Mouse (Mus musculus) embryonic facial prominence, embryonic 14.5 days (tissue): ENCODE measurements around the gene Cadm4. TPM values are rescaled to one million over a fixed set of nuclear protein-coding genes. Genes with fewer than 3 reads are reported as not detected.

Experiments used
- ATAC-seq: fragments of 200-750 bp; cut with Nextera tagmentation; 2 replicates; pipeline ENCODE4 v1.8.0; 2017; ENCODE audit warnings: low read depth, moderate number of reproducible peaks, moderate TSS enrichment
- DNase-seq: peaks from one replicate; pipeline ENCODE4 v3.0.0-alpha.2; 2015; ENCODE audit warnings: low spot score
- H3K27ac ChIP-seq: fragments of 300-500 bp; sonication (generic); replicated peaks from 2 replicates; pipeline ENCODE4 v1.5.1; 2014; ENCODE audit warnings: low read depth, mild to moderate bottlenecking, low read length, moderate library complexity
- H3K27me3 ChIP-seq: fragments of 300-500 bp; sonication (generic); replicated peaks from 2 replicates; pipeline ENCODE4 v1.6.1; 2014; ENCODE audit warnings: low read length; ENCODE audit not compliant: control insufficient read depth, insufficient read depth
- H3K36me3 ChIP-seq: fragments of 300-500 bp; sonication (generic); 2 replicates; pipeline ENCODE4 v1.6.1; 2014; ENCODE audit warnings: low read length, mixed read lengths; ENCODE audit not compliant: control insufficient read depth, insufficient read depth
- H3K4me1 ChIP-seq: fragments of 300-500 bp; sonication (generic); 2 replicates; pipeline ENCODE4 v1.6.1; 2014; ENCODE audit warnings: antibody characterized with exemption, low read length; ENCODE audit not compliant: control insufficient read depth, insufficient read depth
- H3K4me2 ChIP-seq: fragments of 300-500 bp; sonication (generic); 2 replicates; pipeline ENCODE4 v1.6.1; 2014; ENCODE audit warnings: low read depth, mild to moderate bottlenecking, low read length, moderate library complexity, mixed read lengths
- H3K4me3 ChIP-seq: fragments of 300-500 bp; sonication (generic); 2 replicates; pipeline ENCODE4 v1.5.1; 2014; ENCODE audit warnings: low read depth, mild to moderate bottlenecking, low read length
- H3K9ac ChIP-seq: fragments of 300-500 bp; sonication (generic); 2 replicates; pipeline ENCODE4 v1.6.1; 2014; ENCODE audit warnings: low read depth, mild to moderate bottlenecking, low read length, moderate library complexity, mixed read lengths
- H3K9me3 ChIP-seq: fragments of 300-500 bp; sonication (generic); 2 replicates; pipeline ENCODE4 v1.6.1; 2016; ENCODE audit warnings: low read length; ENCODE audit not compliant: control insufficient read depth
- WGBS: fragments of 180-500 bp; shearing (Covaris S2); extraction: QIAGEN DNeasy Blood & Tissue Kit; methylation state at CpG from one replicate; pipeline ENCODE4 v1.1.7; 2014; 5-methylcytosine and 5-hydroxymethylcytosine counted together
- polyA plus RNA-seq: library from polyadenylated mRNA; unstranded; fragments of >200 nt; fragmentation: Nextera tagmentation; extraction: Ambion mirVana; gene quantifications from 2 replicates; pipeline ENCODE4 v1.2.1, GENCODE M21; 2014

Cadm4 gene
- polyA plus RNA-seq, 1 experiment from 2014 or later, result 2.8 TPM

- Histone ChIP-seq H3K36me3 (peaks cover 36% of the 10 kb centered on the region), H3K9me3 (no peaks in the 10 kb centered on the region), H3K4me1 (peaks cover 14% of the 10 kb centered on the region), H3K9ac (peak overlapping the region; percentile 19; the same call in 1 of the 2 replicates), H3K4me3 (0 out of 2 replicates have a peak overlapping the region, but pooled peaks have one; percentile 3), H3K27ac (no peak overlapping the region), H3K27me3 (no peaks in the 10 kb centered on the region; the same call in 1 of the 2 replicates), H3K4me2 (no peak overlapping the region)
- WGBS, result 26% methylated on average over 14 of the region's 19 CpGs
- DNase-seq, result no peak
- no peak for ATAC-seq
These were observed 52.5 kb downstream of the Cadm4 start for GRCm38 (mm10) chr7:24534301-24534700.

- H3K27ac ChIP-seq, result no peak overlapping the region
- peaks cover 36% of the 10 kb centered on the region for H3K36me3 ChIP-seq
- WGBS, result 72% methylated on average over 4 of the region's 4 CpGs
- H3K9me3 ChIP-seq, result no peaks in the 10 kb centered on the region
- no peak overlapping the region for H3K9ac ChIP-seq
- DNase-seq (no peak), ATAC-seq (no peak)
- H3K4me1 ChIP-seq, result peaks cover 5% of the 10 kb centered on the region; the same call in 1 of the 2 replicates
- H3K4me2 ChIP-seq, result no peak overlapping the region
- H3K27me3 ChIP-seq, result no peaks in the 10 kb centered on the region; the same call in 1 of the 2 replicates
- H3K4me3 ChIP-seq, result no peak overlapping the region
These were observed 55.3 kb downstream of the Cadm4 start for GRCm38 (mm10) chr7:24537081-24537480.

GRCm38 (mm10) chr7:24537591-24537990, 55.8 kb downstream of the Cadm4 start:
- H3K27me3 ChIP-seq, result no peaks in the 10 kb centered on the region; the same call in 1 of the 2 replicates
- no peak overlapping the region for H3K9ac ChIP-seq
- no peak overlapping the region for H3K27ac ChIP-seq
- ATAC-seq (no peak), DNase-seq (no peak)
- peaks cover 36% of the 10 kb centered on the region for H3K36me3 ChIP-seq
- 74% methylated on average over 5 of the region's 5 CpGs for WGBS
- H3K4me2 ChIP-seq, result no peak overlapping the region
- no peak overlapping the region for H3K4me3 ChIP-seq
- H3K9me3 ChIP-seq, result no peaks in the 10 kb centered on the region
- H3K4me1 ChIP-seq, result 0 out of 2 replicates have a peak, but pooled peaks cover under 1% of the 10 kb centered on the region

- Histone ChIP-seq H3K27ac (no peak overlapping the region), H3K4me3 (no peak overlapping the region), H3K4me2 (no peak overlapping the region), H3K27me3 (no peaks in the 10 kb centered on the region; the same call in 1 of the 2 replicates), H3K9ac (no peak overlapping the region), H3K36me3 (peaks cover 34% of the 10 kb centered on the region), H3K4me1 (no peaks in the 10 kb centered on the region), H3K9me3 (no peaks in the 10 kb centered on the region)
- DNase-seq (no peak), ATAC-seq (no peak)
- 46% methylated on average over 5 of the region's 5 CpGs for WGBS
These were observed 56.3 kb downstream of the Cadm4 start for GRCm38 (mm10) chr7:24538154-24538553.

- Histone ChIP-seq H3K27me3 (no peaks in the 10 kb centered on the region), H3K27ac (no peak overlapping the region), H3K9ac (no peak overlapping the region), H3K4me3 (no peak overlapping the region), H3K4me1 (no peaks in the 10 kb centered on the region), H3K36me3 (peaks cover 28% of the 10 kb centered on the region), H3K4me2 (no peak overlapping the region), H3K9me3 (no peaks in the 10 kb centered on the region)
- 83% methylated on average over 5 of the region's 5 CpGs for WGBS
- ATAC-seq (no peak), DNase-seq (no peak)
These were observed 56.9 kb downstream of the Cadm4 start for GRCm38 (mm10) chr7:24538701-24539100.

- DNase-seq, result no peak
- 91% methylated on average over 4 of the region's 4 CpGs for WGBS
- no peaks in the 10 kb centered on the region for H3K27me3 ChIP-seq
- no peak overlapping the region for H3K4me2 ChIP-seq
- no peak overlapping the region for H3K9ac ChIP-seq
- H3K4me1 ChIP-seq, result no peaks in the 10 kb centered on the region
- ATAC-seq, result no peak
- no peak overlapping the region for H3K27ac ChIP-seq
- no peak overlapping the region for H3K4me3 ChIP-seq
- H3K9me3 ChIP-seq, result no peaks in the 10 kb centered on the region; the same call in 1 of the 2 replicates
- H3K36me3 ChIP-seq, result peaks cover 18% of the 10 kb centered on the region
These were observed 57.9 kb downstream of the Cadm4 start for GRCm38 (mm10) chr7:24539686-24540085.

- Histone ChIP-seq H3K4me1 (peaks cover 8% of the 10 kb centered on the region; the same call in 1 of the 2 replicates), H3K9ac (no peak overlapping the region), H3K36me3 (peaks cover 12% of the 10 kb centered on the region), H3K4me2 (no peak overlapping the region), H3K4me3 (no peak overlapping the region), H3K27me3 (no peaks in the 10 kb centered on the region), H3K9me3 (no peaks in the 10 kb centered on the region; the same call in 1 of the 2 replicates), H3K27ac (no peak overlapping the region)
- ATAC-seq, result no peak
- DNase-seq, result no peak
- 83% methylated on average over 2 of the region's 2 CpGs for whole genome bisulfite sequencing
These were observed 62.7 kb downstream of the Cadm4 start for GRCm38 (mm10) chr7:24544506-24544905.

- no peaks in the 10 kb centered on the region for H3K27me3 ChIP-seq
- H3K4me3 ChIP-seq, result peak within 1 kb of the TSS; percentile 85
- ATAC-seq (no peak), DNase-seq (no peak)
- whole genome bisulfite sequencing, result 40% methylated on average over 13 of the region's 13 CpGs
- no peaks in the 10 kb centered on the region; the same call in 1 of the 2 replicates for H3K9me3 ChIP-seq
- H3K9ac ChIP-seq, result peak within 1 kb of the TSS; percentile 88
- H3K4me2 ChIP-seq, result peak within 1 kb of the TSS; percentile 83
- H3K36me3 ChIP-seq, result peaks cover 23% of the 10 kb centered on the region
- H3K4me1 ChIP-seq, result peaks cover 8% of the 10 kb centered on the region; the same call in 1 of the 2 replicates
- peak within 1 kb of the TSS; percentile 64 for H3K27ac ChIP-seq
These were observed 64.3 kb downstream of the Cadm4 start, which contains the start of the genes Pinlyp and Xrcc1 for GRCm38 (mm10) chr7:24546068-24546614. Gene Pinlyp, minus strand, starts transcription at chr7:24546118. Gene Xrcc1, plus strand, starts transcription at chr7:24546289.
